Mouse (Mus musculus) stomach, embryonic 16.5 days (tissue): ENCODE results near the gene Hist1h2bp. TPM values are rescaled to one million over a fixed set of nuclear protein-coding genes. Genes with fewer than 3 reads are reported as not detected.
A peak's percentile ranks its signal among the peaks of the same experiment; 100 is the strongest.
"Not testable (repeated sequence)": the region's sequence is repeated elsewhere in the genome, so short reads cannot be mapped to it uniquely, and the experiment has no call there.

ENCODE experiments used
- ATAC-seq: fragments of 200-750 bp; cut with Nextera tagmentation; 2 replicates; pipeline ENCODE4 v1.8.0; 2017; ENCODE audit warnings: moderate number of reproducible peaks, moderate TSS enrichment; ENCODE audit not compliant: insufficient read depth, low FRiP score
- H3K27ac ChIP-seq: fragments of 300-500 bp; sonication (generic); 2 replicates; pipeline ENCODE4 v1.5.1; 2014; ENCODE audit warnings: low read length
- H3K27me3 ChIP-seq: fragments of 300-500 bp; sonication (generic); 2 replicates; pipeline ENCODE4 v1.6.1; 2014; ENCODE audit warnings: low read length, control low read depth, mixed read lengths; ENCODE audit not compliant: control insufficient read depth, insufficient read depth
- H3K36me3 ChIP-seq: fragments of 300-500 bp; sonication (generic); 2 replicates; pipeline ENCODE4 v1.6.1; 2014; ENCODE audit warnings: low read length; ENCODE audit not compliant: control insufficient read depth, insufficient read depth
- H3K4me1 ChIP-seq: fragments of 300-500 bp; sonication (generic); 2 replicates; pipeline ENCODE4 v1.6.1; 2014; ENCODE audit warnings: low read length, control low read depth, mixed read lengths; ENCODE audit not compliant: control insufficient read depth, insufficient read depth
- H3K4me2 ChIP-seq: fragments of 300-500 bp; sonication (generic); 2 replicates; pipeline ENCODE4 v1.6.1; 2014; ENCODE audit warnings: low read depth, low read length, mixed read lengths
- H3K4me3 ChIP-seq: fragments of 300-500 bp; sonication (generic); replicated peaks from 2 replicates; pipeline ENCODE4 v1.5.1; 2014; ENCODE audit warnings: mild to moderate bottlenecking, low read length
- H3K9ac ChIP-seq: fragments of 300-500 bp; sonication (generic); 2 replicates; pipeline ENCODE4 v1.6.1; 2014; ENCODE audit warnings: low read length
- H3K9me3 ChIP-seq: fragments of 300-500 bp; sonication (generic); replicated peaks from 2 replicates; pipeline ENCODE4 v1.6.1; 2016; ENCODE audit warnings: low read length, control low read depth; ENCODE audit not compliant: control insufficient read depth
- WGBS: fragments of 180-500 bp; shearing (Covaris S2); extraction: QIAGEN DNeasy Blood & Tissue Kit; methylation state at CpG from one replicate; pipeline ENCODE4 v1.1.7; 2014; 5-methylcytosine and 5-hydroxymethylcytosine counted together
- polyA plus RNA-seq: library from polyadenylated mRNA; unstranded; fragments of >200 nt; fragmentation: Nextera tagmentation; extraction: Ambion mirVana; gene quantifications from 2 replicates; pipeline ENCODE4 v1.2.1, GENCODE M21; 2015

The Hist1h2bp gene
- 0.77 and 1.4 TPM in 2 replicates for polyA plus RNA-seq

- peak within 1 kb of the TSS; percentile 49 for H3K4me2 ChIP-seq
- WGBS: under 1% methylated on average over 38 of the region's 63 CpGs
- H3K9ac ChIP-seq: peak within 1 kb of the TSS; percentile 62
- H3K4me3 ChIP-seq: peak within 1 kb of the TSS; percentile 43
- H3K27me3 ChIP-seq, H3K9me3 ChIP-seq, H3K36me3 ChIP-seq: not testable (repeated sequence)
- ATAC-seq: peak; percentile 95
- peaks cover 36% of the 10 kb centered on the region for H3K4me1 ChIP-seq
- peak within 1 kb of the TSS; percentile 87 for H3K27ac ChIP-seq
These were observed at the start of gene Hist1h2bp, which contains the start of gene Hist1h2an for GRCm38 (mm10) chr13:21786899-21787629. Hist1h2bp (plus strand) TSS chr13:21787461. Hist1h2an (minus strand) TSS chr13:21787218.

DNA sequence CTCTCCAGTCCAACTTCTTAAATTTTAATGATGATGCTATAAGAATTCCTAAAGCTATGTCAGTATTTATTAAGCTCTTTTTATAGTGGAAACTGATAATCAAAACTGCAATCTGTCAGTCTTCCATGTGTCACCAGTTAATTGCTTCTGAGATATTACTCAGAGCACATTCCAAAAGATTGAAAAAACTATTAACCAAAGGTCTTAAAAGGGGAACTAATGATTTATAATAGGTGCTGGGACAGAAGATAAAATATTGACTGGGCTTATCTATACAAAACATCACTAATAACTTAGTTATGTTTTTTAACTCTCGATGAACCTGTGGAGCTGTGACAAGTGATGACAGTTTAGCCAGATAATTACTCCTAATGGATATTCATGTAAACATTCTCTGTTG is 42.3 kb upstream of the Hist1h2bp start:
- H3K9ac ChIP-seq: no peak overlapping the region
- ATAC-seq: no peak
- WGBS: 34% methylated on average over 1 of the region's 1 CpGs
- no peak overlapping the region for H3K4me2 ChIP-seq
- H3K27me3 ChIP-seq: no peaks in the 10 kb centered on the region
- H3K4me3 ChIP-seq: no peak overlapping the region
- no peaks in the 10 kb centered on the region; the same call in 1 of the 2 replicates for H3K36me3 ChIP-seq
- H3K9me3 ChIP-seq: no peaks in the 10 kb centered on the region
- no peak overlapping the region for H3K27ac ChIP-seq
- H3K4me1 ChIP-seq: peaks cover 7% of the 10 kb centered on the region

DNA sequence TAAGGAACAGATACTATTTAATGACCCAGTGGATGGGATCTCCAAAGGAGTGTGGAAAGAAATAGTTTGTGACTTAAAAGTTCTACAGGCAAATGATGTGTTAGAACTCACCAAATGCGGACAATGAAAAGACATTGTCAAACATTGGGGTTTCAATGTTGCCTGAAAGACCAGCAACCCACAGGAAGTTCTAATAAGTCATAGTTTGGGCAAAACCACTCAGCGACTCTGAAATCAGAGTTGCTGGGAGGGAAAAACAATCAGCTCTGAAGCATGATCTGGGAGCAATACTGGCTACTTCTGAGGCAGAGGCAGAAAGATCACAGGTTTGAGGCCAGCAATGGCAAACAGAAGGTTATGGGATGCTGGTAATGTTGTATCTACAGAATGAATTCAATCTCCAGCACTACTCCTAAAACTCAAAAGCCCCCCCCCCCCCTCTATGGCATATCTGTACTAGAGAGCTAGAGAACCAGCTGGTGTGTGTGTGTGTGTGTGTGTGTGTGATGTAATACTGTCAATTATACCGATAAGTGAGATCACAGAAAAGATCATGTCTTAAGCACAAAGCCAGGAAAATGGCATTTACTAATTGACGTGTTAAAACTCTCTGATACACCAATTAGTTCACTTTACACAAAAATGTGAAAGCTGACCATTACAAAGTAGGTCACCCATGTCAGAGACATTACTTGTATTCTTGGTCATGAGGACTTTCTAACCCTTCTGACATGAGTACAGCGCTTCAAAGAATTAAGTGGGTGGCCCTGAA is 37.7 kb upstream of the Hist1h2bp start:
- 2% methylated on average over 5 of the region's 5 CpGs for WGBS
- H3K27ac ChIP-seq: peak overlapping the region; percentile 95

DNA sequence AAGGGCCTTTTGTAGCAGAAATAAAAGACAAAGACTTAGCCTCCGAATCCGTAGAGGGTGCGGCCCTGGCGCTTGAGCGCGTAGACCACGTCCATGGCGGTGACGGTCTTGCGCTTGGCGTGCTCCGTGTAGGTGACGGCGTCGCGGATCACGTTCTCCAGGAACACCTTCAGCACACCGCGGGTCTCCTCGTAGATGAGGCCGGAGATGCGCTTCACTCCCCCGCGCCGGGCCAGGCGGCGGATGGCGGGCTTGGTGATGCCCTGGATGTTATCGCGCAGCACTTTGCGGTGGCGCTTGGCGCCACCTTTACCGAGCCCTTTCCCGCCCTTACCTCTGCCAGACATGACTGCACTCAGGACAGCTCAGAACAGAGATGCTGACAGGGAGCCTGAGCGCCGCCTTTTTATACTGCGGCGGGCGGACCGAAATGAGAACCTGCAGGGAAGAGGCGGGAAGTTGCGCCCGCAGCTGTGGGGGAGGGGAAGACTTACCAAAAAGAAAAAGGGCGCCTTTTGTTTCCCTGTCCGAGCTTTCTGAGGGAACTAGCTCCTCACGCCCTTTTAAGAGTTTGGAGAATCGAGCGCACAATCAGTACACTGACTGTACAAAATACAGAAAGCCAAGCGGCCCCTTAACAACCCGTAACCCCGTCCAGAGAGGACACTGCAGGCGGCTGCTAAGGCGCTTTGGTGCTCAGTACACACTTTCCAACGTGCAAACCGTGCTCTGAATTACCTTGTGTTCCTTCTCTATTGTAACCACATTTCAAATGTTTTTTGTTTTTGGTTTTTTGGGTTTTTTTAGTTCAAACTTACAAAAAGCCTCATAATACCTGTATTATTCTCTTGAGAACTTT is 36.9 kb upstream of the Hist1h2bp start, which contains the start of gene Hist1h4k:
Hist1h4k (minus strand) TSS at position 347 of the 859 bp plus-strand sequence.
- Histone ChIP-seq H3K4me2 (peak within 1 kb of the TSS; percentile 74), H3K27ac (peak within 1 kb of the TSS; percentile 95), H3K4me3 (peak within 1 kb of the TSS; percentile 59), H3K9ac (peak within 1 kb of the TSS; percentile 73), H3K4me1 (peaks cover 20% of the 10 kb centered on the region)
- not testable (repeated sequence) for H3K27me3 ChIP-seq, H3K36me3 ChIP-seq, H3K9me3 ChIP-seq
- ATAC-seq: peak; percentile 83
- under 1% methylated on average over 38 of the region's 56 CpGs for WGBS

More for the DNA sequence above, 37.7 kb upstream of the Hist1h2bp start:
- H3K27me3 ChIP-seq: no peaks in the 10 kb centered on the region
- peak overlapping the region; percentile 74 for H3K4me2 ChIP-seq
- peak overlapping the region; percentile 73 for H3K9ac ChIP-seq
- ATAC-seq: no peak
- H3K9me3 ChIP-seq: no peaks in the 10 kb centered on the region
- no peaks in the 10 kb centered on the region for H3K36me3 ChIP-seq
- peak overlapping the region; percentile 59 for H3K4me3 ChIP-seq
- H3K4me1 ChIP-seq: peaks cover 20% of the 10 kb centered on the region

GRCm38 (mm10) chr13:21751417-21751816 is 35.8 kb upstream of the Hist1h2bp start:
- H3K4me1 ChIP-seq: peaks cover 20% of the 10 kb centered on the region
- H3K9me3 ChIP-seq: no peaks in the 10 kb centered on the region
- no peak overlapping the region for H3K4me3 ChIP-seq
- no peak overlapping the region for H3K4me2 ChIP-seq
- no peak overlapping the region for H3K9ac ChIP-seq
- no peaks in the 10 kb centered on the region for H3K27me3 ChIP-seq
- no peak for ATAC-seq
- H3K27ac ChIP-seq: no peak overlapping the region
- H3K36me3 ChIP-seq: no peaks in the 10 kb centered on the region

- WGBS: 71% methylated on average over 3 of the region's 3 CpGs
- Histone ChIP-seq H3K27ac (peak overlapping the region; percentile 95), H3K4me1 (peaks cover 20% of the 10 kb centered on the region), H3K4me3 (no peak overlapping the region), H3K9ac (no peak overlapping the region), H3K27me3 (no peaks in the 10 kb centered on the region), H3K9me3 (no peaks in the 10 kb centered on the region), H3K36me3 (no peaks in the 10 kb centered on the region), H3K4me2 (peak overlapping the region; percentile 79)
- no peak for ATAC-seq
These were observed 35.4 kb upstream of the Hist1h2bp start for GRCm38 (mm10) chr13:21751827-21752226.

DNA sequence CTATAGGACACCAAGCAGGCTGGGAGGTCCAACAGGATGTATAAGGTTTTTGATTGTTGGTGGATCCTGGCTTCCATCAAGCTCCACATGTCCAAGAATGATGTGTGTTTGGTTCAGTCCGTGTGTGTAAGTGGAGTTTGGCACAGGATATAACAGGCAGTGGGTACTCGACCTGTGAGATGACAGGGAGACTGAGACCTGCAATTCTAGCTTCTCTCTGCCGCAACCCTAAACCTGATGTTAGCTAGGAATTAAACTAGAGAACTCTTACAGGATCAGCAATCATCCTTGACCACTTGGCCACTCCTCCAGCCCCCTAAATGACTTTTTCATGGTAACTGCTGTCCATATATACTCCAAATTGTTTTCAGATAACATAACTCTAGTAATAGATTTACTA is 34.9 kb upstream of the Hist1h2bp start:
- no peaks in the 10 kb centered on the region for H3K36me3 ChIP-seq
- no peak for ATAC-seq
- H3K27me3 ChIP-seq: no peaks in the 10 kb centered on the region
- peak overlapping the region; percentile 79 for H3K4me2 ChIP-seq
- peak overlapping the region; percentile 95 for H3K27ac ChIP-seq
- no peaks in the 10 kb centered on the region for H3K9me3 ChIP-seq
- H3K4me3 ChIP-seq: peak overlapping the region; percentile 50; the same call in 1 of the 2 replicates
- peaks cover 20% of the 10 kb centered on the region for H3K4me1 ChIP-seq
- no peak overlapping the region; the same call in 1 of the 2 replicates for H3K9ac ChIP-seq
- 35% methylated on average over 3 of the region's 3 CpGs for WGBS

DNA sequence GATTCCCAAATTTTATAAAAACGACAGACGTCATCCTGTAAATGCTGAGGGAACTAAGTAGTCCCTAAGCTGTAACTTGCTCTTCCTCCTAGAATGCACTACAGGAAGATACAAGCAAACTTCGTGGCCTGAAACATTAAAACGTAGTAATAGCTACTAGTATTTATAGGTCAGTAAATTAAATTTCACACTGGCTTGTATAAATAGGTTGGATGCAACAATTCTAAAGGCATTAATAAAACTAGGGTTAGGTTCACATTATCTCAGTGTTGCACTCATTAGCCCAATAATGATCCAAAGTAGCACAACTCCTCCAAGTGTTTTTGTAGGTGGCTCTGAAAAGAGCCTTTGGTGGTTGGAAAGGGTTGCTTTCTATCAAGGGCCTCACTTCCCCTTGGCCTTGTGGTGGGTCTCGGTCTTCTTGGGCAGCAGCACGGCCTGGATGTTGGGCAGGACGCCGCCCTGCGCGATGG is 34.2 kb upstream of the Hist1h2bp start:
- ATAC-seq: no peak

More for the DNA sequence above, 34.2 kb upstream of the Hist1h2bp start:
- Histone ChIP-seq H3K9me3 (no peaks in the 10 kb centered on the region), H3K4me3 (peak overlapping the region; percentile 50), H3K27ac (peak overlapping the region; percentile 95), H3K4me2 (peak overlapping the region; percentile 79), H3K27me3 (no peaks in the 10 kb centered on the region), H3K9ac (peak overlapping the region; percentile 74), H3K4me1 (peaks cover 20% of the 10 kb centered on the region), H3K36me3 (no peaks in the 10 kb centered on the region)
- 3% methylated on average over 10 of the region's 10 CpGs for WGBS
